Mouse (Mus musculus): ENCODE data around the gene Maml3. TPM values are rescaled to one million over a fixed set of nuclear protein-coding genes. Genes with fewer than 3 reads are reported as not detected.
A peak's percentile ranks its signal among the peaks of the same experiment; 100 is the strongest.

The Maml3 gene
- polyA plus RNA-seq, 1 experiment from 2014 or later: 6.1 TPM

DNA sequence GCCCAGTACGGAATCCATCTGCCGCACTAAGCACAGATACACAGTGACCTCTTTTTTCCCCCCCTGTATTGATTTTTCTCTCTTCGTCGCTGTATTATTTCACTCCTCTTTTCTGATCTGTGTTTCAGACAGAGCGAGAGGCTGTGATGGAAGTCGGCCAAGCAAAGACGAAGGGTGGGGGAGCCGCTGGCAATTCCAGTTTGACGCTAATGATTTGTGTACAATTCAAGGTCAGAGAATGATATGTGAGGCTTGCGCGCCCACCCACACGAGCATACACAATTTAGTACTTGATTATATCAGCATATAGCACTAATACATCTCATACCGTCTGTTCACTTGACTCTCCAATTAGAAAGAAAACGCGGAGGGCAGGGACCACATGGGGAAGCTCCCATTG is 271.9 kb downstream of the Maml3 start:
- no peak overlapping the region for H3K9ac ChIP-seq (ENCODE audit: low read length)
- no peak overlapping the region for H3K4me3 ChIP-seq (ENCODE audit: low read depth, low read length)
- H3K4me2 ChIP-seq: no peak overlapping the region
- DNase-seq (ENCODE audit: low spot score, missing footprints) (no peak), ATAC-seq (ENCODE audit: low FRiP score) (no peak)
- H3K36me3 ChIP-seq (ENCODE audit: control insufficient read depth, insufficient read depth, low read length): no peaks in the 10 kb centered on the region
- no peaks in the 10 kb centered on the region for H3K9me3 ChIP-seq (ENCODE audit: control insufficient read depth, low read length)
- no peaks in the 10 kb centered on the region for H3K27me3 ChIP-seq (ENCODE audit: control insufficient read depth, insufficient read depth, low read length)
- no peak overlapping the region for H3K27ac ChIP-seq (ENCODE audit: low read depth, low read length)
- WGBS: 86% methylated on average over 15 of the region's 15 CpGs
- H3K4me1 ChIP-seq (ENCODE audit: control insufficient read depth, insufficient read depth, low read length): no peaks in the 10 kb centered on the region

DNA sequence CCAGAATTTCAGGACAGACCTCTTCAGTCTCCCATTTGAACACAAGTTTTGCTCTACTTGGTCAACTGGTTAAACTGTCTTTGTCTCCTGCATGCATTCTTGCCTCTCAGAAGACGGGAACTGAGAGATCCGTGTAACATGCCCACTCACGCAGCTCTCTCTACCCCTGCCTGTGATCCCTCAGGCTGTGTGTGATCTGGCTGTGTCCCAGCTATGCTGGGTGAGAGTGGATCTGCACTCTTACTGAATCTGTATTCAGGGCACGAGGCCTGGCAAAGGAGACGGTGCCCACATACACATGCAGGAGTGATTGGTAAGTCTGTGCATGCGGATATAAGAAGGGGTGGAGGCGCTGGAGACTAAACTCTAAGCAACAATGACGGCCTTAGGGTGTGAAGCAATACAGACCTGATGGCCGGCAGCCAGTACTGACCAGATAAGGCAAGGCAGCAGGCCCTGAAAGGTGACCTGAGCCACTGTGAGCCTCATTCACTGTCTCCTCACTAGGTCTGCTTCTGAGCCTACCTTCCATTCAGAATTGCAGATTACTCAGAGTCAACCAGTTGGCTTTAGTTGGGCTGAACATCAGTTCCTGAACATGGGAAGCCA is 274.0 kb downstream of the Maml3 start:
- no peak for ATAC-seq (ENCODE audit: low FRiP score)
- Histone ChIP-seq H3K4me3 (ENCODE audit: low read depth, low read length) (no peak overlapping the region), H3K9me3 (ENCODE audit: control insufficient read depth, low read length) (no peaks in the 10 kb centered on the region), H3K9ac (ENCODE audit: low read length) (no peak overlapping the region), H3K4me1 (ENCODE audit: control insufficient read depth, insufficient read depth, low read length) (no peaks in the 10 kb centered on the region), H3K27ac (ENCODE audit: low read depth, low read length) (no peak overlapping the region), H3K36me3 (ENCODE audit: control insufficient read depth, insufficient read depth, low read length) (0 out of 2 replicates have a peak, but pooled peaks cover 3% of the 10 kb centered on the region), H3K27me3 (ENCODE audit: control insufficient read depth, insufficient read depth, low read length) (no peaks in the 10 kb centered on the region), H3K4me2 (no peak overlapping the region)
- 86% methylated on average over 9 of the region's 9 CpGs for WGBS
- no peak for DNase-seq (ENCODE audit: low spot score, missing footprints)

DNA sequence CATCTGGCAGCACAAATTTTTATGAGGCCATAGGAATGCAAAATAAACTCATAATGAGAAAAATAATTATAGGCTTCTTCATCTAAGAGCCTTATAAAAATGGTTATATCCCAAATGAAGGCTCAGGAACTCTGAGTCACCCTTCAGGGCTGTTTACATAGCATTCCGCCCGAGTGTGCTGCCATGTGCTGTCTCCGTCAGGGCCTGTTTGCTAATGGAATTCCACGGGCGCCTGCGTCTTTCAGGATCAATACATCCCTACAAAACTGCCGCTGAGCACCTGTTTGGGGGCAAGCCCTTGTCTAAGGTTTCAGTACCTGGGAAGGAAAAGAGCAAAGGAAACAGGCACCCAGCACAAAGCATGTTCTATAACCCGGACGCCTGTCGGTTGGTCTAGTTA is 279.3 kb downstream of the Maml3 start:
- DNase-seq (ENCODE audit: low spot score, missing footprints) (no peak), ATAC-seq (ENCODE audit: low FRiP score) (no peak)
- H3K27me3 ChIP-seq (ENCODE audit: control insufficient read depth, insufficient read depth, low read length): no peaks in the 10 kb centered on the region
- no peak overlapping the region for H3K27ac ChIP-seq (ENCODE audit: low read depth, low read length)
- H3K36me3 ChIP-seq (ENCODE audit: control insufficient read depth, insufficient read depth, low read length): 0 out of 2 replicates have a peak, but pooled peaks cover 3% of the 10 kb centered on the region
- H3K4me1 ChIP-seq (ENCODE audit: control insufficient read depth, insufficient read depth, low read length): no peaks in the 10 kb centered on the region
- H3K4me3 ChIP-seq (ENCODE audit: low read depth, low read length): no peak overlapping the region
- WGBS: 78% methylated on average over 10 of the region's 10 CpGs
- H3K9ac ChIP-seq (ENCODE audit: low read length): no peak overlapping the region
- H3K9me3 ChIP-seq (ENCODE audit: control insufficient read depth, low read length): no peaks in the 10 kb centered on the region
- H3K4me2 ChIP-seq: no peak overlapping the region

DNA sequence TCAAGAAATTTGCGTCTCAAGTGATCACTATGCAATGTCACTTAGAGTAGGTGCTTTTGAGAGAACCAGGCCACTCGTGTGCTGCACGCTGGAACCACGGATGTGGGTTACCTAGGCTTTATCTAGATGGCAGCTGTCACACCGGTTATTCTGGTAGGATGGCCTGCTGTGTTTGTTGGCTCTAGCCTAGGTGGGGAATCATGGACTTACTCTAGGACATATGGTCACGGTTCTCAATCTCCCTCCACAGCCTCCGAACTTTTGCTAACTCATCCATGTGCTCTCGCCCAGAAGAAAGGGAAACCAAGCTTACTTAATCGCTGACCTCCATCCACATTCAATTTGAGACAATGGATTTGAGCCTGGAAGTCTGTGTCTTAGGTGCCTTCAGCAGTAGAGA is 280.4 kb downstream of the Maml3 start:
- H3K9ac ChIP-seq (ENCODE audit: low read length): no peak overlapping the region
- H3K9me3 ChIP-seq (ENCODE audit: control insufficient read depth, low read length): no peaks in the 10 kb centered on the region
- 0 out of 2 replicates have a peak, but pooled peaks cover 3% of the 10 kb centered on the region for H3K36me3 ChIP-seq (ENCODE audit: control insufficient read depth, insufficient read depth, low read length)
- no peak for ATAC-seq (ENCODE audit: low FRiP score)
- H3K4me1 ChIP-seq (ENCODE audit: control insufficient read depth, insufficient read depth, low read length): no peaks in the 10 kb centered on the region
- H3K4me3 ChIP-seq (ENCODE audit: low read depth, low read length): no peak overlapping the region
- 91% methylated on average over 9 of the region's 9 CpGs for WGBS
- no peak overlapping the region for H3K4me2 ChIP-seq
- H3K27me3 ChIP-seq (ENCODE audit: control insufficient read depth, insufficient read depth, low read length): no peaks in the 10 kb centered on the region
- no peak for DNase-seq (ENCODE audit: low spot score, missing footprints)
- H3K27ac ChIP-seq (ENCODE audit: low read depth, low read length): no peak overlapping the region

DNA sequence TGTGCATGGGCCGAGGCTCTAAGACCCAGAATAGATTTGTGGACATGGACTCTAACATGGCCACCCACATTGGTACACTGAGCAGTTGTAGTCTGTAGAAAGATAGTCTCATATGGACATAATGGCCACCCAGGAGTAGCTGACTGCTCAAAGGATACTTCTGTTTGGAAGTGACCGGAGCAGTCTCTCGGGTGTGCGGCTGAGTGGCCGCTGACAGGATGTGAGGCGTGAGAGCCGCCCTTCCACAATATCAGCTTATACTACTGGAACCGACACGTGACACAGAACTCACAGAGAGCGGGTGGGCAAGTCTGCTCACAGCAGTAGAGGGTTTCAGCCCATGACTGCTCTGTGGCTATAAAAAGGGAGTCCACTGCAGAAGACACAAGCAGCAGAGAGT is 283.3 kb downstream of the Maml3 start:
- no peak overlapping the region for H3K27ac ChIP-seq (ENCODE audit: low read depth, low read length)
- DNase-seq (ENCODE audit: low spot score, missing footprints) (no peak), ATAC-seq (ENCODE audit: low FRiP score) (no peak)

DNA sequence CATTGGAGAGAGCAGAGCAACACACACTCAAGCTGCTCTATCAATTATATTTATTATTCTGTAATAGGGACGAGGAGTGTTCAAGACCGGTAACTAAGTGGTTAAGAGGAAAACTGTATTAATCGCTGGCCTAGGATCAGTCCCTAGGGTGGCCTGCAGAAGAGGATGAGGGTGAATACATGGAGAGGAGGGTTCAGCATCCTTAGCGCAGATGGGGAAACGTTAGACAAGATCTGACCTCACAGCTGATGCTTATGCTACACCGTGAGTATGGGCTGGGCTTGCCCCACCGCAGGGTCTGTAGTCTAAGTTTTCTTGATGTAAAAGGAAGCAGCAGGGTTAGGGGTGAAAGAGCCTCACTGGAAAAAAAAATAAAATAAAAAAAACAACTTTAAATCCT is 285.8 kb downstream of the Maml3 start:
- ATAC-seq (ENCODE audit: low FRiP score) (peak; percentile 31; the same call in 1 of the 2 replicates), DNase-seq (ENCODE audit: low spot score, missing footprints) (no peak)
- Histone ChIP-seq H3K27me3 (ENCODE audit: control insufficient read depth, insufficient read depth, low read length) (no peaks in the 10 kb centered on the region), H3K4me3 (ENCODE audit: low read depth, low read length) (no peak overlapping the region), H3K4me2 (no peak overlapping the region), H3K9me3 (ENCODE audit: control insufficient read depth, low read length) (no peaks in the 10 kb centered on the region), H3K27ac (ENCODE audit: low read depth, low read length) (peak overlapping the region; percentile 36; the same call in 1 of the 2 replicates), H3K36me3 (ENCODE audit: control insufficient read depth, insufficient read depth, low read length) (no peaks in the 10 kb centered on the region), H3K9ac (ENCODE audit: low read length) (0 out of 2 replicates have a peak overlapping the region, but pooled peaks have one; percentile 10), H3K4me1 (ENCODE audit: control insufficient read depth, insufficient read depth, low read length) (peaks cover 25% of the 10 kb centered on the region)
- 82% methylated on average over 7 of the region's 7 CpGs for WGBS

More for the DNA sequence above, 283.3 kb downstream of the Maml3 start:
- Histone ChIP-seq H3K9ac (ENCODE audit: low read length) (no peak overlapping the region), H3K27me3 (ENCODE audit: control insufficient read depth, insufficient read depth, low read length) (no peaks in the 10 kb centered on the region), H3K4me1 (ENCODE audit: control insufficient read depth, insufficient read depth, low read length) (peaks cover 24% of the 10 kb centered on the region), H3K36me3 (ENCODE audit: control insufficient read depth, insufficient read depth, low read length) (no peaks in the 10 kb centered on the region), H3K4me3 (ENCODE audit: low read depth, low read length) (no peak overlapping the region), H3K4me2 (no peak overlapping the region), H3K9me3 (ENCODE audit: control insufficient read depth, low read length) (no peaks in the 10 kb centered on the region)
- WGBS: 89% methylated on average over 10 of the region's 10 CpGs

DNA sequence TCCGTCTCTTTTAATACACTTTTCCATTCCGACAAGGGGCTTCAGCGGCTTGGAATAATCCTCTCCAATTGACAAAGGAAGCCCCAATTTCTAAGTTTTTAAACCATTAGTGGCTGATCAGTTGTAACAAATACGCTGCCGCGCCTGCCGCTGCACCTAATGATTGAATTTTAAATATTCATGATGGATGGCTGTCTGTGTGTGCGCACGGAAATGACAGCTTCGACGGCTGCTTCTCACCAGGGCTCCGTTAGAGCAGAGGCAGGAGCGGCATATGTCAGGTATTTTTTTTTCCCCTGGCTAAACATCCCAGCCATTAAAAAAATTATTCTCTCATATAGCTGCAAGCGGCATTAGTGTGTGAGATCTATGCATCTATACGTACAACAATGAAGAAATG is 287.0 kb downstream of the Maml3 start:
- no peak for ATAC-seq (ENCODE audit: low FRiP score)
- peak overlapping the region; percentile 30 for H3K27ac ChIP-seq (ENCODE audit: low read depth, low read length)

DNA sequence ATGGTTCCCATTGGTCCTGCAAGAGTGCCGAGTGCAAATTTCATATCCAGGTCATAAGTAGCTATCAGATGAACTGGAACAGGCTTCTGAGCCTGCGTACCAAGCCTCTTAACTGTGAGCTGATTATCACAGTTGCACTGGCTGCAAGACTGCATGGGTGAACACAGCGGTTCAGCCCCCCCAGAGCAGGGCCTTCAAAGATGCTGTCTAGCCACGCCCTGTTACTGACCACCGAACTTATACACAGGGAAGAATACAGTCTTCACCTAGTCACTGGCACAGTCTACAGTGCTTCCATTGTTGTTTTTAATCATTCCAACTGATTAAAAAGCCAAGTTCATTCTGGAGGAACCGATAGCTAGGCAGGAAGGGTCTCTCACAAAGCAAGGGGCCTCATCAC is 287.5 kb downstream of the Maml3 start:
- Histone ChIP-seq H3K9me3 (ENCODE audit: control insufficient read depth, low read length) (no peaks in the 10 kb centered on the region), H3K27ac (ENCODE audit: low read depth, low read length) (no peak overlapping the region), H3K4me3 (ENCODE audit: low read depth, low read length) (no peak overlapping the region), H3K27me3 (ENCODE audit: control insufficient read depth, insufficient read depth, low read length) (no peaks in the 10 kb centered on the region), H3K36me3 (ENCODE audit: control insufficient read depth, insufficient read depth, low read length) (no peaks in the 10 kb centered on the region), H3K4me2 (no peak overlapping the region), H3K9ac (ENCODE audit: low read length) (0 out of 2 replicates have a peak overlapping the region, but pooled peaks have one; percentile 20), H3K4me1 (ENCODE audit: control insufficient read depth, insufficient read depth, low read length) (peaks cover 25% of the 10 kb centered on the region)
- WGBS: 61% methylated on average over 6 of the region's 6 CpGs
- ATAC-seq (ENCODE audit: low FRiP score) (peak; percentile 68), DNase-seq (ENCODE audit: low spot score, missing footprints) (no peak)

More for the DNA sequence above, 287.0 kb downstream of the Maml3 start:
- H3K36me3 ChIP-seq (ENCODE audit: control insufficient read depth, insufficient read depth, low read length): no peaks in the 10 kb centered on the region
- peak overlapping the region; percentile 20; the same call in 1 of the 2 replicates for H3K9ac ChIP-seq (ENCODE audit: low read length)
- no peaks in the 10 kb centered on the region for H3K9me3 ChIP-seq (ENCODE audit: control insufficient read depth, low read length)
- WGBS: 38% methylated on average over 15 of the region's 15 CpGs
- no peak for DNase-seq (ENCODE audit: low spot score, missing footprints)
- H3K4me3 ChIP-seq (ENCODE audit: low read depth, low read length): no peak overlapping the region
- H3K4me2 ChIP-seq: peak overlapping the region; percentile 25; the same call in 1 of the 2 replicates
- peaks cover 25% of the 10 kb centered on the region for H3K4me1 ChIP-seq (ENCODE audit: control insufficient read depth, insufficient read depth, low read length)
- H3K27me3 ChIP-seq (ENCODE audit: control insufficient read depth, insufficient read depth, low read length): no peaks in the 10 kb centered on the region

DNA sequence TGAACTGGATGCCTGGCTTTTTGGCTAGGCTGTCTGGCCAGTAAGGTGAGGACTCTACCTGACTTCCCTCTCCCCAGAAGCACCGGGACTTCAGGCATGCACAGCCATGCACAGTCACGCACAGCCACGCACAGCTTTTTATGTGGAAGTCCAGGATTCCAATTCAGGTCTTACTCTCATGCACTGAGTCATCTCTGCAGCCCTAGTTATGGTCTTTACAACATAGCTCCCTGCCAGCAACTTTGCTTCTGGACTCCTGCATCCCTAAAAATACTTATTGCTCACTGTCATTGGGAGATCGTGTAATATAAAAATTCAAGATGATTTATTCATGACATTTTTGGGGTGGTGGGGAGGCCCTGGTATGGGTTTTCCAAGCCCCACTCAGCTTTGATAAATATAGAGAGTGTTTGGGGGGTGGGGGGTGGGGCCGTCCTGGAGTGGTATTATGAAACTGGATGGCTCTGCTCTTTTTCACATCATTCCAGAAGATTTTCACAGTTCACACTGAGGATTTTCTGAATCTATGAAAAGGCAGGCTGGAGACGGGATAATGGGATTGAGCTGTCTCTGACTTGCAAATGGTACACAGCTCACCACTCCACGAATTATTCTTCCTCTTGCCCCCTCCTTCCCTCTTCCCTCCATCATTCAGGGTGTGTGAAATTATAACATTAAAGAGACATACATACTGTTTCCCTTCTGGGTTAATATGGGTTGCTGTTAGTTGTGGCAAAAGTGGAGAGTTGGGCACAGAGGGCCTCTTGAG is 288.2 kb downstream of the Maml3 start:
- peaks cover 25% of the 10 kb centered on the region for H3K4me1 ChIP-seq (ENCODE audit: control insufficient read depth, insufficient read depth, low read length)
- H3K9ac ChIP-seq (ENCODE audit: low read length): no peak overlapping the region
- 73% methylated on average over 7 of the region's 7 CpGs for WGBS
- DNase-seq (ENCODE audit: low spot score, missing footprints) (no peak), ATAC-seq (ENCODE audit: low FRiP score) (peak; percentile 29; the same call in 1 of the 2 replicates)
- no peak overlapping the region for H3K4me2 ChIP-seq
- no peaks in the 10 kb centered on the region for H3K27me3 ChIP-seq (ENCODE audit: control insufficient read depth, insufficient read depth, low read length)
- no peak overlapping the region for H3K27ac ChIP-seq (ENCODE audit: low read depth, low read length)
- H3K4me3 ChIP-seq (ENCODE audit: low read depth, low read length): no peak overlapping the region
- no peaks in the 10 kb centered on the region for H3K9me3 ChIP-seq (ENCODE audit: control insufficient read depth, low read length)
- H3K36me3 ChIP-seq (ENCODE audit: control insufficient read depth, insufficient read depth, low read length): no peaks in the 10 kb centered on the region
